27 mouse cellular contexts compared by ENCODE assay signal in genomic region chr3:115953088-115953487, GRCm38 (mm10). TPM values are rescaled to one million over a fixed set of nuclear protein-coding genes. Genes with fewer than 3 reads are reported as not detected.
A peak's percentile ranks its signal among the peaks of the same experiment; 100 is the strongest.
DNase-seq lines count a peak whose midpoint lies in the region; ATAC-seq and TF ChIP-seq lines count a peak whose summit lies in the region.
"Had no signal": no experiment of that assay in that cellular context is flagged by ENCODE, and none has a peak within 500 bp of the region (broad histone marks: within the 10 kb centered on the region; RNA-seq: fewer than 3 reads in every experiment).

No protein-coding gene starts in this region.

- no peak overlapping the region for H3K9ac ChIP-seq in midbrain, embryonic 11.5 days (ENCODE audit: low read length)
- no peak overlapping the region for H3K9ac ChIP-seq in midbrain, embryonic 16.5 days (ENCODE audit: low read depth, low read length)
- no peak overlapping the region for H3K9ac ChIP-seq in intestine, postnatal 0 days (ENCODE audit: low read depth, low read length)
- H3K9ac ChIP-seq: hindbrain, embryonic 12.5 days; liver, embryonic 15.5 days; lung, embryonic 14.5 days; midbrain, embryonic 15.5 days had no signal

- no peaks in the 10 kb centered on the region for H3K27me3 ChIP-seq in midbrain, embryonic 11.5 days (ENCODE audit: control insufficient read depth, insufficient read depth, low read length)
- H3K27me3 ChIP-seq in midbrain, embryonic 16.5 days (ENCODE audit: control insufficient read depth, insufficient read depth, low read depth, low read length): no peaks in the 10 kb centered on the region
- H3K27me3 ChIP-seq in intestine, postnatal 0 days (replicated peaks; ENCODE audit: control insufficient read depth, insufficient read depth, low read length): no peaks in the 10 kb centered on the region
- H3K27me3 ChIP-seq: hindbrain, embryonic 12.5 days; liver, embryonic 15.5 days; midbrain, embryonic 15.5 days had no signal

- H3K4me1 ChIP-seq in midbrain, embryonic 11.5 days (ENCODE audit: control insufficient read depth, insufficient read depth, low read length): no peaks in the 10 kb centered on the region; the same call in 1 of the 2 replicates
- H3K4me1 ChIP-seq in midbrain, embryonic 16.5 days (ENCODE audit: control insufficient read depth, insufficient read depth, low read length): no peaks in the 10 kb centered on the region
- peaks cover 8% of the 10 kb centered on the region; the same call in 1 of the 2 replicates for H3K4me1 ChIP-seq in brown adipose tissue, adult 24 weeks (ENCODE audit: control insufficient read depth, insufficient read depth, insufficient read length, low read length)
- no peaks in the 10 kb centered on the region for H3K4me1 ChIP-seq in intestine, postnatal 0 days (replicated peaks; ENCODE audit: control insufficient read depth, insufficient read depth, low read length)
- H3K4me1 ChIP-seq: liver, embryonic 15.5 days; midbrain, embryonic 15.5 days had no signal

- peaks cover 7% of the 10 kb centered on the region for H3K36me3 ChIP-seq in midbrain, embryonic 11.5 days (ENCODE audit: control insufficient read depth, insufficient read depth, low read length)
- H3K36me3 ChIP-seq in midbrain, embryonic 16.5 days (ENCODE audit: control insufficient read depth, insufficient read depth, low read length): peaks cover 16% of the 10 kb centered on the region; the same call in 1 of the 2 replicates
- H3K36me3 ChIP-seq in intestine, postnatal 0 days (ENCODE audit: control insufficient read depth, insufficient read depth): peaks cover 43% of the 10 kb centered on the region

- no peaks in the 10 kb centered on the region for H3K9me3 ChIP-seq in midbrain, embryonic 11.5 days (ENCODE audit: control insufficient read depth, low read length)
- no peaks in the 10 kb centered on the region for H3K9me3 ChIP-seq in midbrain, embryonic 16.5 days (replicated peaks; ENCODE audit: control insufficient read depth, low read length, poor library complexity, severe bottlenecking)
- no peaks in the 10 kb centered on the region for H3K9me3 ChIP-seq in intestine, postnatal 0 days (ENCODE audit: control insufficient read depth)
- H3K9me3 ChIP-seq: G1E; hindbrain, embryonic 12.5 days; liver, embryonic 15.5 days; midbrain, embryonic 15.5 days had no signal

- no peak overlapping the region for H3K4me3 ChIP-seq in gastrocnemius, adult 2 months
- no peak overlapping the region for H3K4me3 ChIP-seq in midbrain, embryonic 11.5 days (ENCODE audit: low read depth, low read length)
- H3K4me3 ChIP-seq in midbrain, embryonic 16.5 days (ENCODE audit: low read depth, low read length): no peak overlapping the region
- H3K4me3 ChIP-seq in brown adipose tissue, adult 24 weeks (ENCODE audit: insufficient read depth, low read depth, low read length): no peak overlapping the region
- no peak overlapping the region for H3K4me3 ChIP-seq in intestine, postnatal 0 days (ENCODE audit: low read depth, low read length)
- H3K4me3 ChIP-seq: hindbrain, embryonic 12.5 days; liver, embryonic 15.5 days; midbrain, embryonic 15.5 days had no signal

- no peak for TF ChIP-seq CTCF in gastrocnemius, adult 2 months (IDR thresholded peaks at IDR 0.05)
- no peak for TF ChIP-seq CTCF in intestine, postnatal 0 days (IDR thresholded peaks at IDR 0.05; ENCODE audit: low read depth)

- no peak for DNase-seq in gastrocnemius, adult 2 months
- DNase-seq in gastrocnemius, adult 8-10 months (ENCODE audit: low spot score in 2 of 2): no peak
- DNase-seq in midbrain, embryonic 11.5 days (ENCODE audit: low spot score, missing footprints): peak; percentile 47
- no peak for DNase-seq in embryo, embryonic 10 days (ENCODE audit: low spot score)
- DNase-seq: adrenal gland, adult 8-10 months; B cell, adult 2 months; cerebellum, adult 11 months; cerebellum, adult 9-11 months; gastrocnemius, postnatal 25 days; heart, adult 11 months; heart, postnatal 36 days; kidney, adult 9 months; kidney, postnatal 10 days; layer of hippocampus, postnatal 36 days; left cerebral cortex, postnatal 4 days; lung, embryonic 14.5 days; lung, postnatal 14 days; thymus, postnatal 4 days had no signal

- no peak for ATAC-seq in midbrain, embryonic 11.5 days (ENCODE audit: low FRiP score)
- no peak for ATAC-seq in midbrain, embryonic 16.5 days
- ATAC-seq in intestine, postnatal 0 days: no peak
- ATAC-seq: forebrain, embryonic 16.5 days; intestine, embryonic 16.5 days; midbrain, embryonic 15.5 days had no signal

- intact Hi-C loops in gastrocnemius, adult 2 months (cut with DNase I): no loop called here

- H3K27ac ChIP-seq in gastrocnemius, adult 2 months: peak overlapping the region; percentile 46
- no peak overlapping the region for H3K27ac ChIP-seq in midbrain, embryonic 11.5 days (ENCODE audit: low read depth, low read length)
- H3K27ac ChIP-seq in midbrain, embryonic 16.5 days (ENCODE audit: low read length): no peak overlapping the region
- peak overlapping the region; percentile 50 for H3K27ac ChIP-seq in brown adipose tissue, adult 24 weeks (replicated peaks; ENCODE audit: low read depth, low read length)
- no peak overlapping the region for H3K27ac ChIP-seq in intestine, postnatal 0 days (ENCODE audit: low read depth, low read length)
- H3K27ac ChIP-seq: hindbrain, embryonic 12.5 days; liver, embryonic 15.5 days; midbrain, embryonic 15.5 days had no signal

- no peak overlapping the region for H3K4me2 ChIP-seq in midbrain, embryonic 11.5 days
- H3K4me2 ChIP-seq in midbrain, embryonic 16.5 days (ENCODE audit: low read length): no peak overlapping the region
- H3K4me2 ChIP-seq in intestine, postnatal 0 days (replicated peaks; ENCODE audit: low read depth): no peak overlapping the region
- H3K4me2 ChIP-seq: hindbrain, embryonic 12.5 days; liver, embryonic 15.5 days; lung, embryonic 14.5 days; midbrain, embryonic 15.5 days had no signal

- 74% methylated on average over 3 of the region's 3 CpGs for WGBS in midbrain, embryonic 11.5 days
- 59% methylated on average over 3 of the region's 3 CpGs for WGBS in midbrain, embryonic 16.5 days
- 81% methylated on average over 3 of the region's 3 CpGs for WGBS in intestine, postnatal 0 days

RNA-seq across cellular contexts. Expression of gene Slc30a7, which starts 54.1 kb away (rescaled TPM):
- total RNA-seq in gastrocnemius, adult 2 months (2021): 1 to 10 TPM; 4.8 to 5.5 TPM
- total RNA-seq in gastrocnemius, adult 8-10 months (2022): 1 to 10 TPM; 2.2 to 6.9 (median 4.5) TPM
- polyA plus RNA-seq in midbrain, embryonic 11.5 days (2014; fragmentation: Nextera tagmentation; extraction: Ambion mirVana): 25.4 and 29.3 TPM in 2 replicates
- 14.2 and 19.5 TPM in 2 replicates for polyA plus RNA-seq in midbrain, embryonic 16.5 days (2015; fragmentation: Nextera tagmentation; extraction: Ambion mirVana)
- polyA plus RNA-seq in brown adipose tissue, adult 24 weeks (2012; ENCODE audit: insufficient read depth, insufficient read length, missing spikeins): 2.1 and 8.8 TPM in 2 replicates
- polyA plus RNA-seq in intestine, postnatal 0 days (2015; fragmentation: Nextera tagmentation; extraction: Ambion mirVana): 34.6 and 36.9 TPM in 2 replicates

RNA-seq across cellular contexts. Expression of gene Extl2, which starts 54.2 kb away (rescaled TPM):
- 10 to 100 TPM in 1 of 2 experiments, 1 to 10 TPM in 1; 8.7 to 11.6 TPM for total RNA-seq in gastrocnemius, adult 2 months (2021)
- total RNA-seq in gastrocnemius, adult 8-10 months (2022): 10 to 100 TPM; 12.5 to 17.6 (median 15.5) TPM
- 27.3 and 28.1 TPM in 2 replicates for polyA plus RNA-seq in midbrain, embryonic 11.5 days (2014; fragmentation: Nextera tagmentation; extraction: Ambion mirVana)
- 30.0 and 30.1 TPM in 2 replicates for polyA plus RNA-seq in midbrain, embryonic 16.5 days (2015; fragmentation: Nextera tagmentation; extraction: Ambion mirVana)
- 6.9 and 8.8 TPM in 2 replicates for polyA plus RNA-seq in brown adipose tissue, adult 24 weeks (2012; ENCODE audit: insufficient read depth, insufficient read length, missing spikeins)
- polyA plus RNA-seq in intestine, postnatal 0 days (2015; fragmentation: Nextera tagmentation; extraction: Ambion mirVana): 10.2 and 11.0 TPM in 2 replicates

Comparison
In these comparisons a context has a peak if more than half of its experiments do, and no peak if none do; other contexts are left out.
1. H3K27ac ChIP-seq: peak in gastrocnemius, adult 2 months (single experiment) and brown adipose tissue, adult 24 weeks (single experiment); none in midbrain, embryonic 11.5 days (single experiment), midbrain, embryonic 16.5 days (single experiment) and intestine, postnatal 0 days (single experiment).